Mouse (Mus musculus) adrenal gland, postnatal 25 days (tissue): ENCODE results near the gene Elovl5. TPM values are rescaled to one million over a fixed set of nuclear protein-coding genes. Genes with fewer than 3 reads are reported as not detected.
A peak's percentile ranks its signal among the peaks of the same experiment; 100 is the strongest.

Experiments
- DNase-seq: peaks from one replicate; pipeline ENCODE4 v3.0.0; 2021; ENCODE audit warnings: mixed read lengths
- total RNA-seq: library from RNA; stranded (reverse); gene quantifications from 2 replicates; pipeline ENCODE4 v1.2.3, GENCODE M21; 2021

The Elovl5 gene
- total RNA-seq, 1 experiment from 2014 or later = 524 TPM

DNA sequence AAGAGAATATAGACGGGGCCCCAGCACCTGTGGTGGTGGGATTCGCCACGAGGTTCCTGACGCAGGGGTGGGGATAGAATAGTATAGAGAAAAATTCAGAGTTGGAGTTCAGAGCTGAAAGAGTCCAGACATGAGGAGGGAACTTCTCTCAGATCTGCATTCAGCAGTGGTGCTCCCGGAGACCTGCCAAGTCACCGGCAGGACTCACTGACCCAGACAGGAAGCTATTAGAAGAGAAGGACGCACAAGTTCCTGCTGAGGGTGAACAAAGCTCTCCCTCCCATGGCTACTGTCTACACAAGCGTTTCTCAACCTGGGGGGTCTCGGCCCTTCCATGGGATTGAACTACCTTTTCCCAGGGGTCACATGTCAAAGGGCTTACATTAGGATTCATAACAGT lies 78.1 kb downstream of the Elovl5 start:
- DNase-seq = no peak

DNA sequence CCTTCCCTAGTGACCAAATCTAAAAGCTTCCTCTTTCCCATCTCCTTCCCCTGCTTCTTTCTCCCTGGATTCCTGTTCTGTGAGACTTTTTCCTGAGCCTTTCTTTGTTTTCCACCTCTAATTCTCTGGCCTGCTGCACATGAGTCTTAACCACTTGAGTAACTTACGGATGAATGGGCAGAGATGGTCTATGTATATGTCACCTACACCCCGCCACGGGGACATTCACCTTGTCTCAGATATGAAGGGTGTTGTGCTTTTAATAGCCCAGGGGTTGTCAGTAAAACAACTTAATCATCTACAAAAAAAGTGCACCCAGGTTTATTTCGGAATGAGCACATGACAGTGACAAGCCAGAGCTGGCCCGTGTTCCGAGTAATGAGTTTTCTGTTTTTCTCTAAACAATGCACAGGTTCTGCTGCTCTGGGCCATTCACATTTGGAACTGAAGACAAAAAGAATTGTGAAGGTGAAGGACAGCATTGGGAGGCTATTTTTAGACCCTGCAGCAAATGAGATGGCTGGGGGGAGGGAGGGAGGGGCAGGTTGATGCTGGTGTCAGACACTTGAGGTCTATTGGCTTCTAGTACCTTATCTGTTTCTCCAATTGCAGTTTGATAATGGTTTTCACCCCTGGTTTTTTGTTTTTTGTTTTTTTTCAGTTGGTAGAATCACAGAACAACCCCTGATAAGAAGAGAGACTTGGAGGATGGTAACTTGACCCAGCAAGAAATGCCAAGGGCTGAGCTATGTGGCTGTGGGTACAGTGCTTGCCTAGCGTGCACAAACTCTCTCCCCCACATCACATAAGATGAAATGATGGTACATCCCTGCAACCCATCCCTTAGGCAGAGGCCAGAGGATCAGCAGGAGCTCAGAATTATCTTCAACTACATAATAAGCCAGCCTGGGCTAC lies 83.7 kb downstream of the Elovl5 start:
- DNase-seq = no peak

- DNase-seq = no peak
Measured at GRCm38 (mm10) chr9:78003278-78003677, 86.1 kb downstream of the Elovl5 start.

- DNase-seq = peak; percentile 23
Measured at GRCm38 (mm10) chr9:78005481-78005880, 88.3 kb downstream of the Elovl5 start.

DNA sequence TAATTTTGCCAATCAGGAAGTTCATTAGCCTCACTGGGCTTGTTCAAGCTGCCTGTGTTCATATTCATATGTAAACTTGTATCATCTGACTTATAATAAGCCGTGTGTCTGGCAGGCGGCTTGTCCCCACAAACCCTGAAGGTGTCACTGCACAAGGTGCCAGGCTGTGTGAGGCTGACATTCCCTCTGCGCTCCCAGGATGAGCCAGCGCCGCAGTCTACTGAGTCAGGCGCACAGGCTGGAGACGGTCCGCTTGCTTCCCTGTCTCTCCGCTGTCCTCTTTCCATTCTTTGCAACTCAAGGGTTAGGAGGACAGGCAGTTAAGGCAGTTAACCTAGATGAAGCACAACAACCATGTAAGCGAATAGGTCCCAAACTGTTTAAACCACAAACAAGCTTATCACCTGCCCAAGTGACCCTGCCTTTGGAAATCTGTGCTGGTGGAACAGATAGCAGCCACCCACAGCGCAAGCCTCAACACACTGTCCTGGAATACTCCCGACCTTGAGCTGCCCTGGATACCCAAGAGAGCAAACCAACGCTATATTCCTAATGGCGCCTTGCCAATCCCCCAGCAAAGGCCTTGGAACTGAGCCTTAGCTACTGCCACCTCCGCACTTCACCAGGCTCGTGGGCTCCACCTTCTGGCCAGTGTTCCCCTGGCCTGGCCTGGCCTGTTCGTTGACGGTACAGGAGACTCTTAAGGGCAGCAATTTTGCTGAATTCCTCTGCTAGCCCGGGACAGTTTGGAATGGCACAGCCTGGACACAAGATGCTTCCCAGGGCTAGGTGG lies 89.2 kb downstream of the Elovl5 start:
- DNase-seq = peak; percentile 92

- DNase-seq = no peak
Measured at GRCm38 (mm10) chr9:78009382-78009781, 92.2 kb downstream of the Elovl5 start.

- no peak for DNase-seq
Measured at GRCm38 (mm10) chr9:78010187-78010586, 93.0 kb downstream of the Elovl5 start.

DNA sequence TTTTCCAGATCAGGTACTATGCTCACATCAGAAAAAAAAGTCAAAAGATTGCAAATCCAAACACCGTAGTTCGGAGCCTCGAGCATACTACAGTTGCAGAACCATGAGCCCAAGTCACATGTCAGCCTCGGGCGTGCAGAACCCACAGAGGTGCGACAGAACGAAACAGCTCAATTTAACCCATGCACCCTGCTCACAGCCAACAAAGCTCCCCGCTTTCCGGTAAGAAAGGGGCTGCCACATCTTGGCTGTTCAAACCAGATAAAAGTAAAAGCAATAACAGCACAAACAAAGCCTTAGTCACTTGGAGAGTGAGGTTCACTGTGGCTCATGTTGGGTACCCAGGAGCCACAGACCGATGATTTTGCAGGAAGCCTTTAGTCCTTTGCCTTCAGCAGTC lies 93.5 kb downstream of the Elovl5 start:
- DNase-seq = no peak

DNA sequence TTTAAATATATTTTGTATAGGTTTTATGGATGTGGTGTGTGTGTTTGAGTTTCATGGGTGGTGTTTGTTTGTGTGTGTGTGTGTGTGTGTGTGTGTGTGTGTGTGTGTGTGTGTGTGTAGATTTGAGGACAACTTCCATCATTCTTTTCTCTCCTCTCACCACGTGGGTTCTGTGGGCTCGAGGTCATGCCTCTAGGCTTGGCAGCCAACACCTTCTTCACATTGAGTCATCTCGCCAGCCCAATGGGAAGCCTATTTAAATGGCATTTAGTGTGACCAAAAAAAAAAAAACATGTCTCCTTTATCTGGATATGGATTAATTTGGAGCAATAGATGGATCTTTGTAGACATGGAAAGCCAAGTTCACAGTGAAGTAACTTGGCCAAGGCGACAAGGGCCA lies 94.9 kb downstream of the Elovl5 start:
- no peak for DNase-seq

GRCm38 (mm10) chr9:78012681-78013080 lies 95.5 kb downstream of the Elovl5 start:
- no peak for DNase-seq

- DNase-seq = no peak
Measured at GRCm38 (mm10) chr9:78013813-78014212, 96.6 kb downstream of the Elovl5 start.

GRCm38 (mm10) chr9:78015816-78016215 lies 98.7 kb downstream of the Elovl5 start:
- no peak for DNase-seq

- no peak for DNase-seq
Measured at GRCm38 (mm10) chr9:78016288-78016687, 99.1 kb downstream of the Elovl5 start.

- no peak for DNase-seq
Measured at GRCm38 (mm10) chr9:78021256-78021655, 104.1 kb downstream of the Elovl5 start.

DNA sequence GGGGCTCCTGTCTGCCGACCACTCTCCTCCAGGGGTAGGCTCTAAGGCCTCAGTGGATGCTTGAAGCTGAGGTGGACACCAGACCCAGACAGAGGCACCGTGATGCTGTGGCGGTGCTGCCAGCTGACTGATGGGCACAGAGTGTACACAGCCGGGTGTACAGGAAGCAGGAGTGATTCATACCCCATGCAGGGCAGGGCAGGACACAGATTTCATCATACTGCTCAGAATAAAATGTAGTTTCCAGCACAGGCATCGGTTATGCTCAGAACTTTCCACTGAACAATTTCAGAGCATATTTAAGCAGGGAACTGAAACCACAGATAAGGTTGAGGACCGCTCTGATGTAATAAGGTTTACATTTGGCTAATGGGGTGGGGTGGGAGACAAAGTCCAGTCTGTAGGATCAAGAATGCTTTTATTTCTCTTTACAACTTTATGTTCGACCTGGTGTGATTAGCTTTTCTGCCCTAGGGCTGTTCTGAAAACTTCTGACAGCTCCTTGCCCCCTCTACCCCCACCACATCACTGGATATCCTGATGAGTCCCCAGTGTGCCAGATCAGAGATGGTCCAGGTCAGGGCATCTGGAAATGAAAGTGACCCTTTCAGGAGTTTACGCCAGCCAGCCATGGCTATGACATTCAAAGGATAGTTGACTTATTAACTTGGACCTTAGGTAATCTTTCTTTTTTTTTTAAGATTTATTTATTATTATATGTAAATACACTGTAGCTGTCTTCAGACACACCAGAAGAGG lies 105.2 kb downstream of the Elovl5 start:
- DNase-seq = peak; percentile 43

DNA sequence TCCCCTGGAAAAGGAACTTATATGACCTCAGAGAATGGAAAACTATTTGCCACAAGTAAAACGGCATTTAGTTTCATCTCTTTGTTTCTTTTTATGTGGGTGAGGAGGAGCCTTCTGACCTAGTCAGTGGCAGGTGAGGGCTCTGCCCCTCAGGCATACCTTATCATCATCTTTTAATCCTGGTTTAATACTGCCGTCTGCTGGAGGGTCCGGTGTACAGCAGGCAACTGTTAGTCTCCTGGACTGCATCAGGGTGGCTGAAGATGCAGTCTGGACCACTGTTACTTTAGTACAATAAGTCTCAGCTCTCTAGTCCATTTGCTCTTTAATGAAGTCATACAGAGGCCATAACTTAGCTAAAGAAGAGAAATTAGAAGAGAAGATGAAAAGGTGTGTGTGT lies 107.7 kb downstream of the Elovl5 start:
- DNase-seq = peak; percentile 57

DNA sequence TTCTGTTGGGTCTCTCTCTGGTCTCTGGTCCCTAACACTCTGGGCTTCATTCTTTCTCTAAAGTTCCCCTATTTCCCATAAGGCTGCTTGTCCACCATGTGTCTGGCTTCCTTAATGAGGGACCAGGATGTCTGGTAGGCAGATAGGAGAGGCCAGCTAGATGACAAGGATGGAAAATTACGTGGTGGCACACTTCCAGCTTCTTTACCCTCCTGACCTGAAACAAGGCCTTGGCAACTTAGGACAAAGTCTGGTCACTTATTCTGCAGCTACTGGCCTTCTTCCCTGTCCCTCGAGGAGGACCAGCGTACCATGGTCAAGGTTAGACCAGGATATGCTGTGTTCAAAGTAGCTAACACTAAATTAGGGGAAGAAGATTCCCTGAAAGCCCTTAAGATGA lies 109.9 kb downstream of the Elovl5 start:
- peak; percentile 43 for DNase-seq

- DNase-seq = no peak
Measured at GRCm38 (mm10) chr9:78030835-78031456, 113.8 kb downstream of the Elovl5 start.

DNA sequence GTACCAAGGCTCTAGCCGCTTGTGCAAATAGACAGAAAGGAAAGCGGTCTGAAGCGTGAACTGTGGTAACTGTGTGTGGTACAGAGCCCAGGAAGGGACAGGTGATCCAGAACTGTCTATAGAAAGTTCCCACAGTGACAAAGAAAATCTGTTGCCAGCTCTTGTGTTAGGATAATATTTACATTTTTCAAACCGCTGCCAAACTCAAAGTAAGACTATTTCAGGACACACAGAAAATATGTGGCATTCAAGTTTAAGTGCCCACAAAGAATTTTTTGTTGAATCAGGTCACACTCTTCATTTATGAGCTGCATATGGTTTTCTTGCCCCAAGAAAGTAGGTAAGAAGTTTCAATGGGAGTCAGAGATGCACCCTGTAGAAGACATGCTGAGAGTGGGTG lies 115.8 kb downstream of the Elovl5 start:
- DNase-seq = no peak
